Mouse (Mus musculus) left cerebral cortex, postnatal 10 days (tissue): ENCODE data around the gene Ptprm. TPM values are rescaled to one million over a fixed set of nuclear protein-coding genes. Genes with fewer than 3 reads are reported as not detected.

Experiments used
- DNase-seq, 2 experiments: peaks; one replicate each; pipeline ENCODE4 v3.0.0; 2021 to 2022; ENCODE audit warnings: low spot score in 2 of 2, mixed read lengths in 1 of 2; ENCODE audit errors: extremely low spot score in 1 of 2
- intact Hi-C: fragments of 180-260 bp; cut with DNase I; formaldehyde crosslinking; loops from one replicate; pipeline ENCODE4 v1.15.1; 2025
- total RNA-seq, 2 experiments: library from RNA; stranded (reverse); gene quantifications; 2 replicates each; pipeline ENCODE4 v1.2.3; 2021

Ptprm gene
- total RNA-seq, 2 experiments from 2014 or later = 40.4 to 43.0 TPM

DNA sequence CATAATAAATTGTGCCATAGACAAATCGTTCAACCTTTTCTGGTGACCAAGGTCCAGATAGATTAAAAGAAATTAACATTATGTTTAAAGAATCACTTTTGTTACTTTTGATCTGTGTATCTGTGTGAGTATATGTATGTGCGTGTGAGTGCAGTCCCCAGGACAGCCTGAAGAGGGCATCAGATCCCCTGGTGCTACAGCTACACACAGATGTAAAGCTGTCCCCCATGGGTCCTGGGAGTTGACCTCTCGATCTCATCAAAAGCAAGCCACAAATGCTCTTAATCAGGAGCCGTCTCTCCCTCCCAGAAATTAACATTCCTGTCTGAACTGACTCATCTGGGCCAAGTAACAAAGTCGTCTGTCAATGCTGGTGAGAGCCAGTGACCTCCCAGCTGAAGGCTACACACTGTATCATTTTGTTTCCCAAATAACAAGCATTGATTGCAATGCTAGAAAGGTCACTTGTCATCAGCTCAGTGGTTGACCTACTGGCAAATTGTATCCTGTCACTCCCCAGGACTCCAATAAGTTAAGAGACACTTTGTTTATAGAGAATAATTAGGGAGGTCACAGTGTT is 175.5 kb downstream of the Ptprm start:
- no peak for DNase-seq
- intact Hi-C loops = no loop called here

DNA sequence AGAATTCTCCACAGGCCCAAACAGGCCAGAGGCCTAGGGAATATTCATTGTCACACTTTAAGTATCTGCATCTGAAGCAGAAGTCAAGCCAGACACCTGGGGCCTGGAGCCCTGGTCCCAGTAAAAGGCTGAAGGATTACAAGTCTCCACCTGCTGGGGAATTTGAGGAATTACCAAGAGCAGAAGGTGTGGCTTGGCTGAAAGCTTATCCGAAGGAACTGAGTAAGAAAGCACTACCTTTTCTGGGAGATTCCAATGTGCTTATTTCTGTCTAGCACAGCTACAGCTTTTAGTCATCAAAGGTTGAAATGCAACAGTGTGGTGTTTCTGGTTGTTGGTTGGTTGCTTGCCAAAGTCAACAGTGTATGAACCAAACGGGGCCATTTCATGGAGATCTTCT is 178.4 kb downstream of the Ptprm start:
- intact Hi-C loops = no loop called here

DNA sequence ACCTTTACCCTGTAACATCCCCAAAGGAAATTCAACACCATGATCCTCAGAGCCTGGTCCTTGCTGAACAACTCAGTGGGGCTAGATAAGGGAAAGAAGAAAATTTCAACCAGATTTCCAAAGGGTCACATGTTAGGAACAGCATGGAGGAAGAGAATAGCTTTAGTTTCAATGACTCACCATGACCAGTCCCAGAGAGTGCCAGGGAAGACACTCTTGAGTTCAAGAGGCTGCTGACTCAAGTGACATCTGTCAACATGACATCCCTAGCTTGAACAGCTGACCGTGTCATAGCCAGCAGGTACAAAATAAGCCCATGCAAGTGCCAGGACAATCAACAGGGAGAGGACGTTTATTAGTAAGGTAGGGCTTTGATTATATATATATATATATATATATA is 182.9 kb downstream of the Ptprm start:
- intact Hi-C loops = no loop called here
- DNase-seq = no peak

More for the DNA sequence above, 178.4 kb downstream of the Ptprm start:
- DNase-seq = no peak

DNA sequence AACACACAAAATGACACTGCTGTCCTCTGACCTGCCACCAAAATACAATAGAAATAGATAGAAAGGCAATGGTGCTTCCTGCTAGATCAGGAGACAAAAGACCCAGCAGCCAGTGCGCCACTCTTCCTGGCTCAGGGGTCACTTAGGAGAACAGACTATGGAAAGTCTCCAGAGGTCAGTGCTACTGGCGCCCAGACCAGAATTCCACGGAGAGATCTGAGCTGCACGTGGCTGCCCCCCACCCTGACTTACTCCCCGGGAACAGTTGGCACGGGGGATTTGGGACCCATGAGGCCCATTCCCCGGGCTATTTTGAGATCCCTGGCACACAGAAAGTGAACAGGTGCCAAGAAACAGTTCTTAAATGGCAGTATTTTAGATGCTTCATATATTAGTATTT is 183.6 kb downstream of the Ptprm start:
- no peak for DNase-seq
- intact Hi-C loops = no loop called here

GRCm38 (mm10) chr17:67165876-67166275 is 188.4 kb downstream of the Ptprm start:
- intact Hi-C loops = no loop called here
- no peak for DNase-seq

- intact Hi-C loops = no loop called here
- no peak for DNase-seq
Measured at GRCm38 (mm10) chr17:67159611-67160010, 194.6 kb downstream of the Ptprm start.

- intact Hi-C loops = no loop called here
- no peak for DNase-seq
Measured at GRCm38 (mm10) chr17:67157089-67157752, 197.0 kb downstream of the Ptprm start.

DNA sequence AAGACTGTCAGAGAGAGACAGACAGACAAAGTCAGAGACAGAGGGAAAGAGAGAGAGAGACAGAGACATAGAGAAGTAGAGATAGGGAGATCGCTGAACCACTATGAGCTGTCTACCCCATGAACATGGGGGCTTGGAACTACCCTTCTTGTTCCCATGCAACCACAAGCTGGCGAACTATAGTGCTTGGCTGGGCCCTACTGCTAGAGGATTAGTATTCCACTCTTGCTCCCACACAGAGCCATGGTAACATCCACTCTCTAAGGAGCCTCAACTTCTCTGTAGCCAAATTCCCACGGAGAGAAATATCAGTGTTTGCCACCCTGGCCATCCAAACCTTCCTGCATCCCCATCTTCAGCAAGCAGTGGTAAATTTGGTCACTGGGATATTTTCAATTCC is 202.0 kb downstream of the Ptprm start:
- no peak for DNase-seq
- intact Hi-C loops = no loop called here

GRCm38 (mm10) chr17:67150441-67150840 is 203.8 kb downstream of the Ptprm start:
- intact Hi-C loops = no loop called here
- DNase-seq = no peak

GRCm38 (mm10) chr17:67142183-67142756 is 212.0 kb downstream of the Ptprm start:
- intact Hi-C loops = no loop called here
- no peak for DNase-seq

GRCm38 (mm10) chr17:67140502-67140901 is 213.8 kb downstream of the Ptprm start:
- intact Hi-C loops = no loop called here
- DNase-seq = no peak

DNA sequence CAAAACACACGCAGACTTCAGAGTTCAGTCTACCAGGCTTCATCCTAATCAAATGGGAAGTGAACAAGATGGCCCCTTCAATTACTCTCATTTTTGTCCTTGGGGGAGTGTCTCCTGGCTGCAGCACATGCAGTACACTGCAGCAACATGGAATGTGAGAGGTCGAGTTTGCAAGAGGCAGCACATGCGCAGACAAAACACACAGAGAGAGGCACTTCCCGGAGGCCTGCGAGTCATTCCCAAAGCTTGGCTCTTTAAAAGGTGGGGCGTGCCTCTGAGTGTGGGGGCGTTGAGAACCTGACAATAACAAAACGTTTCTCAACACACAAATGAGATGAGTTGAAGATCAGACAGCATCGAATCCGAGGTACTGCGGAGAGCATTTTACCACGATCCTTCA is 215.3 kb downstream of the Ptprm start:
- intact Hi-C loops = no loop called here

DNA sequence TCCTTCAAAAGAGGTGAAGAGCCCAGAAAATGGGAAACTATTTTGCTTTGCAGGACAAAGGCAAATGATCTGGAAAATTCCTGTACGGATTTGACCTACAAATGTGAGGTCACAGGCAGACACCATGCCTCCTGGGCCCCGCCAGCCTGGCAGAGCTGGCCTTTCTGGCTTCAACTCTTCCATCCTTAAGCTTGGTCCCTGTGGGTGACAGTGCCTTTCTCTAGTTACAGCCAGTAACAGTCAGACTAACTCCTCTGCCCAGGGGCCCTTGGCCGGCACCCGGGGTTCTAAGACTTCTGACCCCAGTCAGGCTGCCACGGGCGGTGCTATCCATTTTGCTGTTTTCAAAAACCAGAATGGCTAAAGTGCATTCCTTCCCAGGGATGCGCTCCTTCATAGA is 217.4 kb downstream of the Ptprm start:
- DNase-seq = no peak
- intact Hi-C loops = no loop called here

More for the DNA sequence above, 215.3 kb downstream of the Ptprm start:
- DNase-seq = no peak

- intact Hi-C loops = no loop called here
- peak; percentile 44 to 49 for DNase-seq
Measured at GRCm38 (mm10) chr17:67136421-67136820, 217.8 kb downstream of the Ptprm start.

DNA sequence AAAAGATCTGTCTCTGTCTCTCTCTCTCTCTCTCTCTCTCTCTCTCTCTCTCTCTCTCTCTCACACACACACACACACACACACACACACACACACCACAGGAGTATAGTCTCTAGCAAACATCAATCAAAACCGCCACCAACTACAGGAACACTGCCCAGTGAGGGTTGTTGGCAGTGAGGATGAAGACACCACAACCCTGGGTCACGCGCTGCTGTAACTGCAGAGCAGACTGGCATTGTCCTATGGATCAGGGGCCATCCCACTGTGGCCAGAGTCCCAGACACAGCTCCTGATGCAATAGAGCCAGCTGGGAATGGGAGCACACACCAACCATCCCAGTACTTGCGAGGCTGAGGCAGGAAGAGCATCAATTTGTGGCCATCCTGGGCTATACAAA is 220.0 kb downstream of the Ptprm start:
- DNase-seq = no peak
- intact Hi-C loops = no loop called here

- intact Hi-C loops = no loop called here
- DNase-seq = peak; percentile 52 to 77
Measured at GRCm38 (mm10) chr17:67133440-67134103, 220.7 kb downstream of the Ptprm start.

DNA sequence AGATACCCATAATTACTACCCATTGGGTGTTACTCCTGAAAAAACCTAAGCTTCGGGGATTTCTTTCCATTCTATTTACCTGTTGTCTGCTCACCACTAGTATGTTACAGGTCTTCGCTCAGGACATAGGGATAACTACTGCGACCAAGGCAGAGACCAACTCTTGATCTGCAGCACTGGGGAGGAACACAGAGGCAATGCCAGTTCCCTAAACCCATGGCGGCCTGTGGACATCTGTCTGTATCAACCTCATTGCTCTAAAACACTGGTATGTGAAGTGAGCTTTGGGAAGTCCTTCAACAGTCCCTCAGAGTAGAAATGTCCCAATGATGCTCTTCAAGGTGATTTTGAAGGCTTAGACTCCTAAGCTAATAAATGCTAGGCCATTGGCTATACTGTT is 221.2 kb downstream of the Ptprm start:
- DNase-seq = no peak
- intact Hi-C loops = no loop called here

DNA sequence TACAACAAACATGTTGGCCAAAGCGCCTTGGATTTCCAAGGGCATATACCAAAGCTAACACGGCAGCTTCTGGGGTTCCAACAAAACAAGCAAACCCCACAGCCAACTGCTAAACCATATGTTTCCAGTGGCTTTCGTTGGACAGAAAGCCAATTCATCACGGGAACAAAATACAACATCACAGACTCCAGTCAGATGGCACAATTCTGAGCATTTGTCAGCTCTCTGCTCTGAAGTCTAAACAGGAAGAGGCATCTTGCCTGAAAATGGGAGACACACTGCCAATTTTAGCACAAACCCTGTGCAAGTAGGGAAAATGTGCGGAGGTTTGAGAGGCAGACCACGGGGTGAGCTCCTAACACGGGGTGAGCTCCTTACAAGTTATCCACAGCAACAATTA is 226.7 kb downstream of the Ptprm start:
- DNase-seq = peak in 1 of 2 experiments; percentile 51
- intact Hi-C loops = no loop called here

DNA sequence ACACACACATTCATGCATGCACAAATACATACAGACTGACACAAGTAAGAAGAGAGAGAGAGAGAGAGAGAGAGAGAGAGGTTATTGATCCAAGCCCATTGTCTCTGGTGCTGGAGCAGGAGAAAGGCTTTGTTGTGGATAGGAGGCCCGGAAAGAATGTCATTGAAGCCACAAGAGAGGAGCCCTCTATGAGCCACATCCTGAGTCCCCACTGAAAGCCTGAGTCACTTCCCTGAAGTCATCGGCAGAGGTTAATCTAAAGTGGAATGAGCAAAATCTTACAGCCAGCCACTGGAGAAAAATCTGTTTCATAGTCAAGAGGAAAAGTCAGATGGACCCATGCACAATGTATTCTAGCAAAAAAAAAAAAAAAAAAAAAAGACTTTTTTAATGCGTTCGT is 228.7 kb downstream of the Ptprm start:
- intact Hi-C loops = no loop called here
- no peak for DNase-seq

- DNase-seq = no peak
Measured at GRCm38 (mm10) chr17:67124294-67124693, 230.0 kb downstream of the Ptprm start.

More at GRCm38 (mm10) chr17:67124294-67124693, 230.0 kb downstream of the Ptprm start:
- intact Hi-C loops = no loop called here
